Mouse (Mus musculus) stomach, postnatal 0 days (tissue): ENCODE results near the gene Fnip1.

Source experiments
- CTCF ChIP-seq: IDR thresholded peaks from 2 replicates; pipeline ENCODE4 v1.5.1; 2016; ENCODE audit warnings: antibody characterized with exemption, low read depth, mild to moderate bottlenecking, moderate library complexity
- EP300 ChIP-seq: optimal IDR thresholded peaks from 2 replicates; pipeline ENCODE3; 2016; ENCODE audit warnings: antibody characterized with exemption

DNA sequence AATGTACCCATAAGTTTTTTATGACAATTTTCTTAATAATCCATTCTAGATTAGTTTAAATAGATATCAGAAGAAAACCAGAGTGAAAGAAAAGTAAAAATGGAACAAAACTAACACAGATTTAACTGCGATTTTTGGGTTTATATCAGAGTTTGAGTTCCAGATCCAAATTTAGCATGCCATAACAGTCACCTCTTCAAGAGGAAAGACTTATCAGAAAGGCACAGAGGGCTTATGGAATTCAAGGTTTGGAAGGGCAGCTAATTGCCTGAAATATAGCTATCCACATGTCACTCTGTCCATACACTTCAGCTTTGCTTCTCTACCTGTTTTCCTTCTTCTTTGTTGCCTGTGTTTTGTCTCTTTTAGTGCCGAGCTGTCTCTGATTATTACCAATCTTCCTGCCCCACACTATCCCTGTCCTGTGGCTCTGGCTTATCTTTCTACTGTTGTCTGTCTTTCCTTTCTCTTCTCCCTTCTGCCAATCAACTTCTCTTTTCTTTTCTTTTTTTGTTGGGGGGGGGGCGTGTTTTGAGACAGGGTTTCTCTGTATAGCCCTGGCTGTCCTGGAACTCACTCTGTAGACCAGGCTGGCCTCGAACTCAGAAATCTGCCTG lies 31.0 kb upstream of the Fnip1 start:
- no peak for TF ChIP-seq CTCF
- no peak for TF ChIP-seq EP300
